Mouse (Mus musculus): Measurements from ENCODE around the gene Psip1. TPM values are rescaled to one million over a fixed set of nuclear protein-coding genes. Genes with fewer than 3 reads are reported as not detected.

The Psip1 gene
- polyA plus RNA-seq, 1 experiment = 17.5 TPM

- no peak overlapping the region for H3K27ac ChIP-seq (ENCODE audit: insufficient read depth, low read length)
- no peak for DNase-seq (ENCODE audit: low read depth in 1 of 2, low spot score in 2 of 2)
- H3K4me3 ChIP-seq (ENCODE audit: extremely low read depth, insufficient read depth, insufficient read length) = no peak overlapping the region
- TF ChIP-seq CTCF (IDR thresholded peaks at IDR 0.05; ENCODE audit: extremely low read depth, insufficient read depth, insufficient read length, insufficient replicate concordance) (no peak), POLR2A (IDR thresholded peaks at IDR 0.05; ENCODE audit: low read depth, low read length) (no peak)
- 87% methylated on average over 4 of the region's 4 CpGs for WGBS
- H3K36me3 ChIP-seq (ENCODE audit: control insufficient read depth, insufficient read depth, low read length) = peaks cover 30% of the 10 kb centered on the region
- H3K27me3 ChIP-seq (ENCODE audit: control insufficient read depth, insufficient read depth, low read length) = no peaks in the 10 kb centered on the region
- no peaks in the 10 kb centered on the region; the same call in 1 of the 2 replicates for H3K4me1 ChIP-seq (ENCODE audit: control insufficient read depth, insufficient read depth, insufficient read length)
Observed at GRCm38 (mm10) chr4:83441050-83441449, 45.2 kb downstream of the Psip1 start.

- no peak overlapping the region for H3K27ac ChIP-seq (ENCODE audit: insufficient read depth, low read length)
- no peak for TF ChIP-seq CTCF (IDR thresholded peaks at IDR 0.05; ENCODE audit: extremely low read depth, insufficient read depth, insufficient read length, insufficient replicate concordance)
- no peak for TF ChIP-seq POLR2A (IDR thresholded peaks at IDR 0.05; ENCODE audit: low read depth, low read length)
- peaks cover 36% of the 10 kb centered on the region for H3K36me3 ChIP-seq (ENCODE audit: control insufficient read depth, insufficient read depth, low read length)
- no peak for DNase-seq (ENCODE audit: low read depth in 1 of 2, low spot score in 2 of 2)
- H3K27me3 ChIP-seq (ENCODE audit: control insufficient read depth, insufficient read depth, low read length) = no peaks in the 10 kb centered on the region
- H3K4me1 ChIP-seq (ENCODE audit: control insufficient read depth, insufficient read depth, insufficient read length) = no peaks in the 10 kb centered on the region; the same call in 1 of the 2 replicates
- H3K4me3 ChIP-seq (ENCODE audit: extremely low read depth, insufficient read depth, insufficient read length) = no peak overlapping the region
- WGBS = 41% methylated on average over 5 of the region's 5 CpGs
Observed at GRCm38 (mm10) chr4:83439045-83439444, 47.2 kb downstream of the Psip1 start.

- Histone ChIP-seq H3K36me3 (ENCODE audit: control insufficient read depth, insufficient read depth, low read length) (peaks cover 37% of the 10 kb centered on the region), H3K4me3 (ENCODE audit: extremely low read depth, insufficient read depth, insufficient read length) (no peak overlapping the region), H3K27ac (ENCODE audit: insufficient read depth, low read length) (no peak overlapping the region), H3K4me1 (ENCODE audit: control insufficient read depth, insufficient read depth, insufficient read length) (no peaks in the 10 kb centered on the region; the same call in 1 of the 2 replicates), H3K27me3 (ENCODE audit: control insufficient read depth, insufficient read depth, low read length) (no peaks in the 10 kb centered on the region)
- TF ChIP-seq CTCF (IDR thresholded peaks at IDR 0.05; ENCODE audit: extremely low read depth, insufficient read depth, insufficient read length, insufficient replicate concordance) (no peak), POLR2A (IDR thresholded peaks at IDR 0.05; ENCODE audit: low read depth, low read length) (no peak)
- DNase-seq (ENCODE audit: low read depth in 1 of 2, low spot score in 2 of 2) = no peak
Observed at GRCm38 (mm10) chr4:83438116-83438515, 48.1 kb downstream of the Psip1 start.

DNA sequence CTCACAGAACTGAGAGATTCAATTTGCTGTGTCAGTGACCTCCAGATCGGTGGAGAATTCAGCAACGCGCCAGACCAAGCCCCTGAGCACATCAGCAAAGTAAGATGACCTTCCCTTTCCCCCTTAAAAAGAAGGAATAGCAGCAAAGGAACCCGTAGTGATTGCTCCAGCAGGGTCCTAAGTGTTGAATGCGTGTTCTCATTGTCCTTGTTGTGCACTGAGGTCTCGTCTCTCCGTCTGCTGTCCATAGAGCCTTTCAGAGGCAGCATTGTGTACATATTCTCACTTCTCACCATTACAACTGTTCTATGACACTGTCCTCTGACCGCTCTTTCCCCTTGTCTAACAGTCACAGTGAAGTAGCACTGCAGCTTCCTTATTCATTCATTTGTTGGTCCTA, 49.9 kb downstream of the Psip1 start:
- peaks cover 32% of the 10 kb centered on the region for H3K36me3 ChIP-seq (ENCODE audit: control insufficient read depth, insufficient read depth, low read length)

GRCm38 (mm10) chr4:83432901-83433300, 53.4 kb downstream of the Psip1 start:
- Histone ChIP-seq H3K27ac (ENCODE audit: insufficient read depth, low read length) (no peak overlapping the region), H3K4me1 (ENCODE audit: control insufficient read depth, insufficient read depth, insufficient read length) (no peaks in the 10 kb centered on the region), H3K36me3 (ENCODE audit: control insufficient read depth, insufficient read depth, low read length) (peaks cover 33% of the 10 kb centered on the region), H3K27me3 (ENCODE audit: control insufficient read depth, insufficient read depth, low read length) (no peaks in the 10 kb centered on the region), H3K4me3 (ENCODE audit: extremely low read depth, insufficient read depth, insufficient read length) (no peak overlapping the region)
- WGBS = 88% methylated on average over 6 of the region's 6 CpGs
- TF ChIP-seq CTCF (IDR thresholded peaks at IDR 0.05; ENCODE audit: extremely low read depth, insufficient read depth, insufficient read length, insufficient replicate concordance) = no peak
- no peak for TF ChIP-seq POLR2A (IDR thresholded peaks at IDR 0.05; ENCODE audit: low read depth, low read length)
- no peak for DNase-seq (ENCODE audit: low read depth in 1 of 2, low spot score in 2 of 2)

More for the DNA sequence above, 49.9 kb downstream of the Psip1 start:
- H3K27ac ChIP-seq (ENCODE audit: insufficient read depth, low read length) = no peak overlapping the region
- WGBS = 96% methylated on average over 8 of the region's 8 CpGs
- TF ChIP-seq POLR2A (IDR thresholded peaks at IDR 0.05; ENCODE audit: low read depth, low read length) (no peak), CTCF (IDR thresholded peaks at IDR 0.05; ENCODE audit: extremely low read depth, insufficient read depth, insufficient read length, insufficient replicate concordance) (no peak)
- no peak overlapping the region for H3K4me3 ChIP-seq (ENCODE audit: extremely low read depth, insufficient read depth, insufficient read length)
- no peaks in the 10 kb centered on the region; the same call in 1 of the 2 replicates for H3K4me1 ChIP-seq (ENCODE audit: control insufficient read depth, insufficient read depth, insufficient read length)
- H3K27me3 ChIP-seq (ENCODE audit: control insufficient read depth, insufficient read depth, low read length) = no peaks in the 10 kb centered on the region
- DNase-seq (ENCODE audit: low read depth in 1 of 2, low spot score in 2 of 2) = no peak

DNA sequence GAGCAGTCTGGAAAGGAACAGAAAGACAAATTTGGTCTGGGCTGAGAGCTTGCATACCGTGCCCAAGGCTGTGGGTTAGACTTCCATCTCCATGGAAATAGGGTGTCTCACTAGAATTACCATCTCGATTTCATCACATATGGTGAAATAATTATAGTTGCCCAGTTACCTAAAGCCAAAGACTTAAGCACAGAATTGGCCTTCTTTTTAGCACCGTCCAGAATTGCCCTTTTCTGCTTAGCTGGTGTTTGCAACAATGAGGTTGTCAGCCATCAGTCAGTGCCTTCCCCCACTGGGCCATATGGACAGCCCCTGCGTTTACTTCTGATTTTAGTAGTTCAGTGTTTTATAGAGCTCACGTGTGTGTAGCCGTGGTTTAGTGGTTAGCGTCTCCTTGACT, 54.3 kb downstream of the Psip1 start:
- TF ChIP-seq CTCF (IDR thresholded peaks at IDR 0.05; ENCODE audit: extremely low read depth, insufficient read depth, insufficient read length, insufficient replicate concordance) = no peak
- TF ChIP-seq POLR2A (IDR thresholded peaks at IDR 0.05; ENCODE audit: low read depth, low read length) = no peak
- H3K27me3 ChIP-seq (ENCODE audit: control insufficient read depth, insufficient read depth, low read length) = no peaks in the 10 kb centered on the region
- whole genome bisulfite sequencing = 91% methylated on average over 7 of the region's 7 CpGs
- H3K27ac ChIP-seq (ENCODE audit: insufficient read depth, low read length) = no peak overlapping the region
- H3K4me3 ChIP-seq (ENCODE audit: extremely low read depth, insufficient read depth, insufficient read length) = no peak overlapping the region
- peaks cover 28% of the 10 kb centered on the region for H3K36me3 ChIP-seq (ENCODE audit: control insufficient read depth, insufficient read depth, low read length)
- H3K4me1 ChIP-seq (ENCODE audit: control insufficient read depth, insufficient read depth, insufficient read length) = no peaks in the 10 kb centered on the region
- DNase-seq (ENCODE audit: low read depth in 1 of 2, low spot score in 2 of 2) = no peak

GRCm38 (mm10) chr4:83428845-83429244, 57.4 kb downstream of the Psip1 start:
- Histone ChIP-seq H3K4me3 (ENCODE audit: extremely low read depth, insufficient read depth, insufficient read length) (no peak overlapping the region), H3K27ac (ENCODE audit: insufficient read depth, low read length) (no peak overlapping the region), H3K27me3 (ENCODE audit: control insufficient read depth, insufficient read depth, low read length) (no peaks in the 10 kb centered on the region), H3K4me1 (ENCODE audit: control insufficient read depth, insufficient read depth, insufficient read length) (no peaks in the 10 kb centered on the region; the same call in 1 of the 2 replicates), H3K36me3 (ENCODE audit: control insufficient read depth, insufficient read depth, low read length) (peaks cover 15% of the 10 kb centered on the region)
- WGBS = 94% methylated on average over 4 of the region's 4 CpGs
- TF ChIP-seq POLR2A (IDR thresholded peaks at IDR 0.05; ENCODE audit: low read depth, low read length) (no peak), CTCF (IDR thresholded peaks at IDR 0.05; ENCODE audit: extremely low read depth, insufficient read depth, insufficient read length, insufficient replicate concordance) (no peak)
- no peak for DNase-seq (ENCODE audit: low read depth in 1 of 2, low spot score in 2 of 2)

Data from spleen, adult 2 months (tissue).